Mouse (Mus musculus): Measurements from ENCODE around the gene Snx12. TPM values are rescaled to one million over a fixed set of nuclear protein-coding genes. Genes with fewer than 3 reads are reported as not detected.

Snx12 gene
- polyA plus RNA-seq (2021): 75.1 TPM

DNA sequence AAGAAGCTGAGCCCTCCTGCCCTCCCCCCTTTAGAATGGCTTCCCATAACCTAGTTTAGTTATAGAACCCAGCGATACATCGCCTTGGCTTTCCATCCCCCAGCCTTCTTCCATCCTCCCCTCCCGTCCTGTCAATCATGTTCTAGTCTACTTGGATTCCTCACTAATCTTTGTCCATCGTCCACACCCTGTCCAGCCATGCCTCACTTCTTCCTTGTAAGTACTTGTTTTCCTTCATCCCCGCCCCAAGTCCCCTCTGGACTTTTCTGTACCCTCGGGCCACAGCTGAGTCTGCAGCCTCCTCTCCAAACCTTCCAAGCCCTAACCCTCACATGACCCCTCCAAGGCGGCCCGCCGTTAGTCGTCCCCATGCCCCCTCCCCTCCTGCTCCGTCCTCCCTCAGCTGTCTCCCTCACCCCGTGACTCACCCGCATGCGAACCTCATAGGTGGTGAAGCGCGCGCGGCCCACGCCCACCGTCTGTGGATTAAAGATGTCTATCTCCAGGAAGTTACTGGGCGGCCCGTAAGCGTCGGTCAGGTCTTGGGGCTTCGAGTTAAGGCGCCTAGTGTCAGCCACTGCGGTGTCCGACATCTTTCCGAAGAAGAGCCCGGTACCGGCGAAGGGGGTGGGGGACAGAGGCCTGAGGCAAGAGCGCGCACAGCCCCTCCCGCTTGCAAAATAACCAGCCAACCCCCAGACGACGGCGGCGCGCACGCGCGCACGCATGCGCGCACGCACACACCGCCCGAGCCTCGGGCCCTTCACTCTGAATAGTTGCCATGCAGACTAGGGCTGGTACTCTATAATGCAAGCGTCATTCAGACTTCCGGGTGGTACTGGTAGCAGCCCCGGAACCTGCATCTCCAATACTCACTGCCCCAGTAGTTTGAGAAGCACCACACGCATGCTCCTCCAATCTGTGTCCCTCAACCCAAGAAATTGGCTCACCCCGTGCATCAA is at the start of gene Snx12:
Gene Snx12, minus strand, starts transcription at position 730 of the 962 bp plus-strand sequence.
- TF ChIP-seq CTCF (IDR thresholded peaks at IDR 0.05): peak; percentile 72
- in situ Hi-C loops (cut with MboI; ENCODE audit: low pct_unique_long_range_greater_than_20kb): no loop called here
- DNase-seq (ENCODE audit: low read depth, low spot score) (peak; percentile 83), ATAC-seq (peak; percentile 86)
- ChIA-PET POLR2A (no interaction called here), CTCF (interaction anchor here (1.4 kb wide), 1 partner anchor 90 kb away, joined by 6 read pairs; no protein-coding TSS in a partner anchor)
- H3K27me3 ChIP-seq: peaks cover 13% of the 10 kb centered on the region

DNA sequence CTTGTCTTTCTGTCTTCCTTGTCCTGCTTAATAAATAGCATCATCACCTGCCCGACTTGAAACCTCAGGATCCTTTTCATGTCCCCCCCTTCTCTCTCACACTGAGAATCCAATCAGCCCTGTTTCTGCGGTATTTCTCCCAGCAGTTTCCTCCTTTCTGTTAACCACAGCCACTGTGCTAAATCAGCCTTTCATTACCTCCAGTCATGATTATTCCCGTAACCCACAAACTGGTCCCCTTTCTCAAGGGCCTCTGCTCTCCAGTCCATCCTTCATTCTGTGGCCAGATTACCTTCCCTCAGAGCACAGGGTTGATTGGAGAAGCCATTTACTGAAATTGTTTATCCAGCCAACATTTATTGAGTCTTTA is 46.4 kb upstream of the Snx12 start, which contains the start of gene Gm20489:
Gene Gm20489, minus strand, starts transcription at position 269 of the 370 bp plus-strand sequence.
- no peak for DNase-seq (ENCODE audit: low read depth, low spot score)
- peaks cover 25% of the 10 kb centered on the region for H3K27me3 ChIP-seq
- in situ Hi-C loops (cut with MboI; ENCODE audit: low pct_unique_long_range_greater_than_20kb): no loop called here
- TF ChIP-seq CTCF (IDR thresholded peaks at IDR 0.05): no peak
- ChIA-PET CTCF (interaction anchor here (1.6 kb wide), 1 partner anchor 12 kb away, joined by 3 read pairs; no protein-coding TSS in a partner anchor), POLR2A (no interaction called here)
- no peak for ATAC-seq

DNA sequence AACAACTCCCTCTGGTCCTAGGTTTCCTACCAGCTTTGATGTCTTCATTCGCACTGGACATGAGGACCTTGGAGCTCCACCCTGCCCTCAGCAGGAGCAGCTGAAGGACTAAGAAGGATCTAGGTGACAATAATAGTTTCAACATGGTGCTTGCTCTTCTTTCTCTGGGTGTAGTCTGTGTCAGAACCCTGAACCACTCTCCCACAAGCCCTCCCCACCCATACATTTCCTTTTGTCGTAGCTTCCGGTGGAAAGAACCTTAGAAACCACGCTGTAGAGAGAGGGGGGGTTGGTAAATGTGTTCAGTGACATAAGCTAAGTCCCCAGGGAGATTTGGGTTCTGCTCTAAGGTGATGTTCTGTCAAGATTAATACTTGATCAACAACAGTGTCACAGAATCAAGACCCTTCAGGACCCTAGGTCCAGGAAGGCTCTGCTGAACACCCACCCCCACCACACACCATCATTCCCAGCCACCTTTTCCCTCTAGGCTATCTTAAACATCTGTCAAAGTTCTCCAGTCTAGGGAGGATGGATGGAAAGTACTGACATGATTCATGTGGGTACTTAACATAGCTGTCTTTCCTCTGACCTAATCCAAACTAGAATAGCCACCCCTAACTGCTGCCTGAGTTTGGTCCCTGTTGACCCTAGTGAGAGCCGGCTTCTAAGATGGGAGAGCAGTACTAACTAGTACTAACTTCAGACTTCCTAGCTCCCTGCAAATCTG is 45.8 kb upstream of the Snx12 start, which contains the start of gene Il2rg:
Gene Il2rg, minus strand, starts transcription at position 231 of the 730 bp plus-strand sequence.
- CTCF ChIA-PET: interaction anchor here (1.2 to 1.6 kb wide), 2 partner anchors 11 to 21 kb away, joined by 3 read pairs; no protein-coding TSS in a partner anchor
- ATAC-seq: no peak
- in situ Hi-C loops (cut with MboI; ENCODE audit: low pct_unique_long_range_greater_than_20kb): no loop called here
- TF ChIP-seq CTCF (IDR thresholded peaks at IDR 0.05): no peak
- peaks cover 25% of the 10 kb centered on the region for H3K27me3 ChIP-seq
- POLR2A ChIA-PET: no interaction called here
- no peak for DNase-seq (ENCODE audit: low read depth, low spot score)

DNA sequence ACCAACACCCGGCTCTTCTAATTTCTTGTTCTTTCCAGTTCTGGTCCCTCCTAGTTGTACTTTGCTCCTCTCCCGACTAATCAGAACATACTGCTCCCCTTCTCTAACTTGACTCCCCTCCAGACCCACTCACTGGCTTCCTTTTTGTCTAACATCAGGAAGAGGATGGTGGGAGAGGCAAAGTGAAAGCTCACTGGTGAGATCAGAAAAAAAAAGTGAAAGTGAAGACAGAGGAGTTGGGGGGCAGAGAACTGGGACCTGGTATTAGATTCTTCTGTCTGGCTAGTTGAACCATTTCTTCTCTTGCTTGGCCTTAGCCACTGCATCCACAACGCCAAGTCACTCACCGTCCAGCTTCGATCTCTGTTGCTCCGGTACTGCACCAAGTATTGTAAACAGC is 44.3 kb upstream of the Snx12 start:
- in situ Hi-C loops (cut with MboI; ENCODE audit: low pct_unique_long_range_greater_than_20kb): no loop called here
- ATAC-seq (no peak), DNase-seq (ENCODE audit: low read depth, low spot score) (no peak)
- no peak for TF ChIP-seq CTCF (IDR thresholded peaks at IDR 0.05)
- CTCF ChIA-PET: interaction anchor here (1.2 kb wide), 1 partner anchor 20 kb away, joined by 3 read pairs; no protein-coding TSS in a partner anchor
- POLR2A ChIA-PET: no interaction called here
- peaks cover 26% of the 10 kb centered on the region for H3K27me3 ChIP-seq

DNA sequence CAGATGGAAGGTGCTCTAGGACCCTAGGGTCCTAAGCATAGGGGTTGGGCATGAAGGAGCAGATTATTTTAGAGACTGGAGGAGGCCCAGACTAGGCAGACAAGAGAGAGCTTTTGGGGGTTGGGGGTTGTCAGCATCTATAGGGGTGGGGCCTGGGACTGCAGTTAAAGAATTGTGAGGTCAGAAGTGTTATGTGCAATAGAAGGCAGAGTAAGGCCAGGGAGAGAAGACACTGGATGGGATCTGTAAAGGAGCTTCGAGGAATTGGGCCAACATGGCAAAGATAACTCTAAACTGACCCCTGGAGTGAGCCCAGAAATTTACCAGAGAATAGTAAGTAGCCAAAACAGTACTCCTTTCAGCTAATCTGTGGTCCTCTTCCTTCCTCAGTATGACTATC is 41.5 kb upstream of the Snx12 start, which contains the start of gene Gm614:
Gene Gm614, minus strand, starts transcription at position 101 of the 400 bp plus-strand sequence.
- POLR2A ChIA-PET: no interaction called here
- DNase-seq (ENCODE audit: low read depth, low spot score): no peak
- ATAC-seq: no peak
- in situ Hi-C loops (cut with MboI; ENCODE audit: low pct_unique_long_range_greater_than_20kb): no loop called here
- no peak for TF ChIP-seq CTCF (IDR thresholded peaks at IDR 0.05)
- peaks cover 17% of the 10 kb centered on the region for H3K27me3 ChIP-seq
- CTCF ChIA-PET: no interaction called here

DNA sequence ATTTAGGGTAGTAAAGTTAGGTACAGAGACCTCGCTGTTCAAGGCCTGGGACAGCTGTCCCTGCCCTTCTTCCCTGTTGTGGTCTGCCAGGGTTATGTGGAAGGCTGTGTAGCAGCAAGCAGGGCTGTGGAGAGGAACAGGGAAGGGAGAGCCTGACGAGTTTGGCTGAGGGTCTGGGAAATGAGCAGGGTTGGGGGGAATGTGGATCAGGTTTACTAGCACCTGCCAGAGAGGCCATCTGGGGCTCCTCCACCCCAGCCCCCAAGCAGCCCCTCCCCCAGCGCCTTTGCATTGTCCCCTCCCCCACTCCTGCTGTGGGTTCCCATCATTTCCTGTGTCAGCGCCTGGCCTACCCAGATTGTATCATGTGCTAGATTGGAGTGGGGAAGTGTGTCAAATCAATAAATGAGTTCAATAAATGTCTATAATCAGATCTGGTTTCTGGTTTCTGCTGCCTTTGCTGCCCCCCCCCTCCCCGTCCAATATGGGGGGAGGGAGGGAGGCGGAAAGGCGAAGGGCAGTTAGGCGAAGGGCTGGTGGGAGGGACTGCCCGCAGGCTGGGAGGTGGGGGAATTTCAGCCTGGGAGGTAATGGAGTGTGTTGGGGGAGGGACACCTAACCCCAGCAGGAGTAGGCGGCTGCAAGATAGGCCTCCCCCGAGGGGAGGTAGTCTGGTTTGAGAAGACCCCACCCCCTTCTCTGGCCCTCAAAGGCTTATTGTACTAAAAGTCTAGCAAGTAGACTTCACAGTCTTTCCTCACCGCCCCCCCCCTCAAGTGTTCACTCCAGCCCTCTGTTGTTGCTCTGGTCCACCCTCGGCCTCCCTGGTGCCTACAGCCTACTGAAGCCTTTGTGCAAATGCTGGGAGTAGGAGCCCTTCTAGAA is 38.3 kb upstream of the Snx12 start:
- TF ChIP-seq CTCF (IDR thresholded peaks at IDR 0.05): no peak
- ChIA-PET CTCF (no interaction called here), POLR2A (interaction anchor here (0.7 kb wide), 1 partner anchor 36 kb away, joined by 6 read pairs; no protein-coding TSS in a partner anchor)
- H3K27me3 ChIP-seq: peaks cover 16% of the 10 kb centered on the region
- DNase-seq (ENCODE audit: low read depth, low spot score) (no peak), ATAC-seq (no peak)
- in situ Hi-C loops (cut with MboI; ENCODE audit: low pct_unique_long_range_greater_than_20kb): no loop called here

DNA sequence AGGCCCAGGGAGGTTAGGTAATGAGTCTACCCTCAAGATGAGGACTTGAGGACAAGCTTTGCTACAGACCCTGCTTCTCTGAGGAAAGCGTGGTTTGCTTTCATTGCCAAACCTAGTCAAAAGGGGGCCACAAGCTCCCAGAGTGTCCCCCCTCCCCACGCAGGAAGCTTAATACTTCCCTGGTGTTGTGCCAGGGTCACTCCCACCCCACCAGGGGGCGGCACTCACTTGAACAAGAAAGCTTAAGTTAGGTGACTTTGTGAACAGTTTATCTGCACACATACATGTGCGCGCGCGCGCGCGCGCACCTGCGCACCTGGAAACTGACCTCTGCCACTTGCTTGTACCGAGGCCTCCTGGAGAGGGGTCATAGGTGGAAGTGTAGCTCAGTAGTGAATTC is 34.2 kb upstream of the Snx12 start:
- peaks cover 12% of the 10 kb centered on the region for H3K27me3 ChIP-seq
- POLR2A ChIA-PET: interaction anchor here (0.6 kb wide), 2 partner anchors 100 to 731 kb away, joined by 3 read pairs; no protein-coding TSS in a partner anchor
- in situ Hi-C loops (cut with MboI; ENCODE audit: low pct_unique_long_range_greater_than_20kb): no loop called here
- DNase-seq (ENCODE audit: low read depth, low spot score) (no peak), ATAC-seq (no peak)
- CTCF ChIA-PET: interaction anchor here (1.1 to 1.2 kb wide), 2 partner anchors 13 to 125 kb away, joined by 3 to 6 read pairs; partner anchors contain the start of gene Gm20489
- no peak for TF ChIP-seq CTCF (IDR thresholded peaks at IDR 0.05)

DNA sequence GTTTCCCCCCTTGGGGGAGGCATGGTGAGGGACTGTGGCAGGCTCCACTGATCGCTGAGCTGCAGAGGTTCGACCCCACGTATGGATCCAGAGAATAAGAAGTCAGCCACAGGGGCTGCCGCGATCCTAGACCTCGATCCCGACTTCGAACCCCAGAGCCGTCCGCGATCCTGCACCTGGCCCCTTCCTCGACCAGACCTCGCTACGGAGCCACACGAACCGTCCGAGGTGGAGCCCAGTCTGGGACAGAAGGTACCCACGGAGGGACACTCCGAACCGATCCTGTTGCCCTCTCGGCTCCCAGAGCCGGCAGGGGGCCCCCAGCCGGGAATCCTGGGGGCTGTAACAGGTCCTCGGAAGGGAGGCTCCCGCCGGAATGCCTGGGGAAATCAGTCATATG is 32.4 kb upstream of the Snx12 start:
- in situ Hi-C loops (cut with MboI; ENCODE audit: low pct_unique_long_range_greater_than_20kb): no loop called here
- no peak for TF ChIP-seq CTCF (IDR thresholded peaks at IDR 0.05)
- POLR2A ChIA-PET: no interaction called here
- peak; percentile 23 for ATAC-seq
- DNase-seq (ENCODE audit: low read depth, low spot score): no peak
- CTCF ChIA-PET: no interaction called here
- H3K27me3 ChIP-seq: peaks cover 16% of the 10 kb centered on the region

DNA sequence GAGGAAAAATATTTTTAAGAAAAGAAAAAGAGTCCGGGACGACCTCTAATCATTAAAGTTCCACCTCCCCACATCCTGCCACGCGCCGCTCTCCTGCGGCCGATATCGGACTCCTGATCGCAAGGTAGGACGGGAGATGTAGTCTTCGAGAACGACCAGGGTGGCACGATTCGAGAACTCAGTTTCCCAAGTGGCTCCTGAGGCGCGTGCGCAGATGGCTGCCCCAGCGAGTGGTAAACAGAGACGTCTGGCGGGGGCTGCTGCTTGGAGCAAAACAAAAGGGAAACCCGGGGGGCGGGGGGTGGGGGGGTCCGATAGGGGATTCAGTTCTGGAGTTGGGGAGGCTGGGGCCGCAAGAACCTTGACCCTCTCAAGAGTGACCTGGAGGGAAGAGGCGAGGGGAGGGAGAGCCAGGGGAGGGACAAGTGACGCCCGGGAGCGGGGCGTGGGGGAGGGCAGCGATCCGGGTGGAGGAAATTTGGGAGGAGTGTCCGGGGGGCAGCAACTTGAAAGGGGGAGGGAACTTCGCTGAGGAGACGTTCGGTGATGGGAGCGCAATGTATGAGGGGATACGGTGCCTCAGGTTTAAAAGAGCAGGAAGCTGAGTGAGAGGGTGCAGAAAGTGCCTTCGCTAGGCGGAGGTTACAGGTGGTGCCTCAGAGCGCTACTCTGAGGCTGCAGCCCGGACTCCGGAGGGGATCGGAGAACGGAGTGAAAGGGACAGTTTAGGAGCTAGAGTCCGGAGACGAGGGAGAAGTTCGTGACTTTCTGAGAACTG is 31.8 kb upstream of the Snx12 start, which contains the start of gene Foxo4:
Gene Foxo4, plus strand, starts transcription at position 577 of the 778 bp plus-strand sequence.
- no peak for TF ChIP-seq CTCF (IDR thresholded peaks at IDR 0.05)
- CTCF ChIA-PET: no interaction called here
- peaks cover 20% of the 10 kb centered on the region for H3K27me3 ChIP-seq
- POLR2A ChIA-PET: no interaction called here
- DNase-seq (ENCODE audit: low read depth, low spot score) (peak; percentile 42), ATAC-seq (peak; percentile 86)
- in situ Hi-C loops (cut with MboI; ENCODE audit: low pct_unique_long_range_greater_than_20kb): no loop called here
